Mouse (Mus musculus) testis, adult 2 months (tissue): ENCODE results near the gene Tmem255b.

Experiments used
- CTCF ChIP-seq: fragments of 200-500 bp; IDR thresholded peaks from 2 replicates; pipeline ENCODE4 v1.5.1; 2012; ENCODE audit warnings: low read depth, mild to moderate bottlenecking, inconsistent platforms, low read length, moderate library complexity; ENCODE audit not compliant: control insufficient read depth, insufficient read depth, insufficient replicate concordance
- POLR2A ChIP-seq: fragments of 200-500 bp; IDR thresholded peaks from 2 replicates; pipeline ENCODE4 v1.6.1; 2012; ENCODE audit warnings: low read depth, mild to moderate bottlenecking, inconsistent platforms, low read length, moderate library complexity; ENCODE audit not compliant: control insufficient read depth

- no peak for TF ChIP-seq CTCF
- TF ChIP-seq POLR2A, result no peak
These were observed 24.4 kb downstream of the Tmem255b start for GRCm38 (mm10) chr8:13459431-13459830.
